25 mouse cellular contexts compared by ENCODE assay signal in genomic region chr2:71232976-71233375, GRCm38 (mm10).
"Had no signal": no experiment of that assay in that cellular context is flagged by ENCODE, and none has a peak within 500 bp of the region (broad histone marks: within the 10 kb centered on the region; RNA-seq: fewer than 3 reads in every experiment).

No protein-coding gene starts in this region.

- DNase-seq: gastrocnemius, postnatal 14 days; gastrocnemius, postnatal 36 days; heart, adult 18-20 months; heart, postnatal 10 days; heart, postnatal 4 days; kidney, adult 18-20 months; kidney, adult 8-10 months; kidney, postnatal 10 days; kidney, postnatal 25 days; kidney, postnatal 4 days; liver; liver, embryonic 13.5 days had no signal

- H3K27ac ChIP-seq: heart, embryonic 10.5 days; hindbrain, embryonic 10.5 days; hindbrain, embryonic 12.5 days; hindbrain, embryonic 14.5 days; intestine, embryonic 15.5 days; layer of hippocampus, adult 2 months; left cerebral cortex, adult 2 months; limb, embryonic 10.5 days; limb, embryonic 12.5 days; liver, embryonic 13.5 days had no signal

- H3K4me3 ChIP-seq: heart, embryonic 10.5 days; heart, embryonic 12.5 days; hindbrain, embryonic 10.5 days; hindbrain, embryonic 12.5 days; intestine, embryonic 15.5 days; layer of hippocampus, adult 2 months; left cerebral cortex, adult 2 months; limb, embryonic 10.5 days; limb, embryonic 12.5 days; liver, embryonic 13.5 days had no signal

- ATAC-seq: hindbrain, embryonic 16.5 days; inflammation-experienced regulatory T-cells, adult 6 months; intestine, embryonic 15.5 days; intestine, postnatal 0 days had no signal
